Mouse (Mus musculus): ENCODE results near the gene Abcf2.

Abcf2 gene

DNA sequence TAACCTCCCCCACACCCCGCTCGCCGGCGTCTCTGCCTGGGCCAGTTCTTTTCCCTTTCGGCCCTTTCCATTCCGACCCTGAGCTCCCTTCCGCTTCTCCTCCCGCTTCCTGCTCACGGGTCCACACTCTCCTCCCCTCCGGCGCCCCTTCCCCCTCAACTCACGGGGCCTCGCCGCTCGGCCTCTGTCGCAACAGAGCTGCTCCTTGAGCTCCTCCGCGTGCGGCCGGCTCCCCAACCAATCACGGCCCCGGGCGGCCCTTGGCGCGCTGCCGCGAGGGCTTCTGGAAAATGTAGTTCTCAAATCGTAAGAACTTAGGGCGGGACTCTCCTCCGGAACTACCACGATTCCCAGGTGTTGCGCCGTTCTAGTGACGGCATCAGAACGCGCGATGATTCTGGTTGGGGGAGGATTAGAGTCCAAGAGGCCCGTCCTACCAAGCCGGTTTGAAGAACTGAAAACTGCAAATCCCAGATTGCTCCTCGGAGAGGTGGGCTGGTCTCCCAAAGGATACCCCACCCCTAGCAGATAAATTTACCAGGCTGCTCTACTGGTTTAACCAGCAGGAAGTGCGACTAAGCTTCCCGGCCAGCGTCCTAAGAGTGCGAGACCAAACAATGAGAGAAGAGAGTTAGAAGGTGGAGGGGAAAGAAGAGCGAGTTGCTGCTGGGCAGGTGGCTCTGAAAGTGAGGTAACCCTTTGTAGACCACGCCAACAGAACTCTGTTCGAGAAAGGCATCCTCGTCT lies at the start of gene Abcf2:
Abcf2 (minus strand) TSS at position 285 of the 747 bp plus-strand sequence.
- peak; percentile 99 for DNase-seq

DNA sequence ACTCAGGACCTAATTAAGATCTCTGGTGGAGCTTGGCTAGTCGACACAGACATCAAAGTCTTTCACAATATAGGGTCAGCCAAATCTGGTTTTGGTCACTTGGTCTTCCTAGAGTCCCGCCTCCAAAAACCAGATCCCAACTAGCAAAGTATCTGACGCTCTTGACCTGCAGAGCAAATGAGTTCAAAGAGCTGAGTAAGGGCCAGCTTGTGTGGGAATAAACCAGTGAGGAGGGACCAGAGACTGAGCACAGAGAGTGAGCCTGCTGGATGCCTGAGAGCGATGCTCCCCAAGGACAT lies 47.5 kb upstream of the Abcf2 start:
- no peak for DNase-seq

DNA sequence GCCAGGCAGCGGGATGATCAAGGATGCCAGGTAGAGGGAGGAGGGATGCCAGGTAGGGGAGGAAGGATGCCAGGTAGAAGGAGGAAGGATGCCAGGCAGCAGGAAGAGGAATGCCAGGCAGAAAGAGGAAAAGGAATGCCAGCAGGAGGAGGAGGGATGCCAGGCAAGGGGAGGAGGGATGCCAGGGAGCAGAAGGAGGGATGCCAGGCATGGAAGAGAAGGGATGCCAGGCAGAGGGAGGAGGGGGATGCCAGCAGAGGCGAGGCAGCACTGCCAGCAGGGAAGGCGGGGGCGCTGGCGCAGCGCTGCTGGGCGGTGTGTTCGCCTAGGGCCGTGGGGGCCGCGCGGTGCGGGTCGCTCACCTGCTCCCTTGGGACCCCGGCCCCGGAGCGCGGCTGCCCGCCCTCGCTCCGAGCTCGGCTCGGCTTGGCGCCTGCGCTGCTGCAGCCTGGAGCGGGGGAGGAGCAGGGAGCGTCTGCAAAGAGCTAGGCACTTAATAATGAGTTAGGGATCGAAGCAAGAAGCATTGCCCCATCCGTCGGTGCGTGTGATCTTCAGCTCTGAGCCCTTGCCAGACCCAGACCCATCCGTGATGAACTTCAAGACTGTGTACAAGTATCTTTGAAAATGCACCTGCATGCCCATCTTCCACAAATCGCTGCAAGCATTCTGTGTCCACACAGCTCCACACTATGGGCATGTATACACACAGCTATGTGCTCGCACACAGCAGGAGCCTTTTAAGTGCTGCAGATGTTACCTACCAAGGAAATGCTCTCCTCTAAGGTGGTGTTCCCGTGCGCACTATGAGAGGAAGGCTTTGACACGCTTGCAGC lies 46.9 kb upstream of the Abcf2 start, which contains the start of gene Smarcd3:
Smarcd3 (minus strand) TSS at position 426 of the 836 bp plus-strand sequence.
- DNase-seq = peak; percentile 96

DNA sequence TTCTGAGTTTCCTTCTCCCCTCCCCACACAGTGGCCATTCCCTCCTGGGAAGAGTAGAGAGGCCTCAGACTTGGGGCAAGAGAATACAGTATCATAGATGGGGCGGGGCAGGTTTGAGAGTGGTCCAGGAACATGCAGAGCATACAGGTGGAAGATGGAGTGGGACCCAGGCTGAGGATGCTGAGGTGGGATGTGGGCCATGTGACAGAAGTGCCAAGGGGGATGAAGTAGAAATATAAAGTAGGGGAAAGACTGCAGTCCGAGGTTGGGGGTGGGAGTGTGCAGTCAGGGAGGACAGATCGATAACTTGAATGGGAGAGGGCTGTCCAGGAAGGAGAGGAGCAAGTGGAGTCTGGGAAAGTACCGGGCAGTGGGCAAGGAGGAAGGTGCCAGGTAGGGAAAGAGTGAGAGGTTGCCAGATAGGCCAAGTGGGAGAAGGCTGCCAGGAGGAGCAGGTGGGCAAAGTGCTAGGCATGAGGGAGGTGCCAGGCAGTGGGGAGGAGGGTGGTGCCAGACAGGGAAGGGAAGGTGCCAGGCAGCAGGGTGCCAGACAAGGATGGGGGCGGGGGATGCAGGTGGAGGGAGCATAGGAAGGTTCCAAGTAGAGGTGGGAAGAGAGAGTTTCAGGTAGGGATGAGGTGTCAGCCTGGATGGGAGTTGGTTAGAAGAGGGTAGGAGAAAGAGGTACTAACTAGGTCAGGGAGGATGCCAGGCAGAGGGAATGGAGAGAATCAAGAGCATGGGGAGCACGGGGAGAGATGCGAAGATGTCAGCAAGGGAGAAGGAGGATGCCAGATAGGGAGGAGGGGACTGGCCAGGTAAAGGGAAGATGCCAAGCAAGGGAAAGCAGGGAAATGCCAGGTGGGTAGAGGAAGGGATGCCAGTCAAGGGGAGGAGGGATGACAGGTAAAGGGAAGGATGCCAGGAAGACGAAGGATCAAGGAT lies 46.0 kb upstream of the Abcf2 start:
- peak; percentile 91 for DNase-seq

DNA sequence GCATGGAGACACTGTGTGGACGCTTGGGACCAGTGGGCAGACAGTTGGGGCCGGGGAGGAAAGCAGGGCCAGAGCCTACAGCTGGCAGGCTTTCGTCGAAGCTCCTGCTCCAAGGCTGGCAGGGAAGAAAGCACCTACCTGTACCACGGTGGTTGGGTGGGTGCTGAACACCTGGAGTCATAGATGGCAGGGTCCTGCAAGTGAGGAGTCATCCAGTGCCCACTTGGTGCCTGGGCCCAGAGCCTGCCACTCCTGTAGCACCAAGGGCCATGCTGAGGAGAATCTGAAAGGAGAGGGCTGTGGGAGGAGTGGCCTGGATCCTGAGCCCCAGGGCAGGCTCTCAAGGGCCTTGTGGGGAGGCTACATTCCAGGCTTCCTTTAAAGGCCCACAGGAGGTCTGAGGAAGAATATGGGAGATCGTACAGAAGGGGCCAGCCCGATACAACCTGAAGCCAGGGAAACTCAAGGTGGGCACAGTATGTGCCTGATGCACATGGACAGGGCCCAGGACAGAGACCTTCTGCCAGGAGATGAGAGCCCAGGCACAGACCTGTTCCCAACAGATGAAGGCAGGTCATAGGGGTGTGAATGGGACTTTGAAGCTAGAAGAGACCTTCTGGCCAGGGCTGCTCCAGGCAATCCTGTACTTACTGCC lies 45.2 kb upstream of the Abcf2 start:
- DNase-seq = no peak

DNA sequence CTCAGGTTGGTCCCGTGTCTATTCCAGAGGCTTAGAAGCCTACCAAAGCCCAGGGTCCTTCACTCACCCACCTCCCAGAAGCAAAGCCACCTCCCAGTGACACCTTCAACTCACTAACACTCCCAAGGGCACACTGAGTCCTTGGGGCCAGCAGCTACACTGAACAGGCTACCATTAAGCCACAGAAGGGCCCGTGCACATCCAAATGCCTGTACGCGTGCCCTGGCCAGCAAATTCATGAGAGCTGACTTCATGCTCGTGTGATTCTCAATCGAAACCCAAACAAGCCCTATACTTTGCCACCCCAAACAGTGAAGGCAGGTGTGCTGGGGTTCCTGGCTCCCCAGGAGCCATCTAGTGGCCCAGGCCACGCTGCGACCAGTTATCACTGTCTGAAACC lies 43.4 kb upstream of the Abcf2 start:
- no peak for DNase-seq

DNA sequence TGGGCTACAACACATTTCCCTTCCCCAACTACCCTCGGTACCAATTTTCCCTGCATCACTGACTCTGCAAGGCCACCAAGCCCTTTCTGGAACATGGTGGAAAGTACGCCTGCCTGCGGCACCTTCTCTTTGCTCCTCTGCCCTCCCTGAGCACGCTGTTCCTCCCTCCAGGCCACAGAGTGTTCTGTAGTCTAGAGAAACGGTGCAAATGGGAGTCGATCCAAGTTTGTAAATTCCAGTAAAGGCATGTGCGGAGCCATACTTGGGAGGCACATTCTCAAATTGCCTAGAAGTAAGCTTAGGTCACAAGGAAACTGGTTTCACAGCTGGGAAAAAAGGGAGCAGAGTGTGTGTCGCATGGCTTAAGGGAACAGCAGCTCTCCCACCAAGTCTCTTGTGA lies 42.8 kb upstream of the Abcf2 start:
- DNase-seq = no peak

DNA sequence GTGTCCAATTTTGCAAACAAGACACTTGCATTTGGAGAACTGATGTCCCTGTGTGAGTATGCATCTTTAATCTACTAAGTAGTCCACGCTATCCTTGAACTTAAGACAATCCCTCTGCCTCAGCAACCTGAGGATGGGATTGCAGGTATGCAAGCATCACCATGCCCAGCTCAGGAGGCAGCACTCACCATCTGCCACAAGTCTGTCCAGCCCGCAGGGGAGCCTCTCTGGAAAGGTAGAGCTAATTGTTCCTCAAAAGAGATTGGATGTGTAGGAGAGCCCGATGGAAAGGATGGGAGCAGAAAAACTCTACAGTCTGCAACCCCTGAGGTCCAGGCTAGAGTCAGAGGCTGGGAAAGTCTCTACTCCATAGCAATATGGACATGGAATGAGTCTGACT lies 41.7 kb upstream of the Abcf2 start:
- DNase-seq = no peak

DNA sequence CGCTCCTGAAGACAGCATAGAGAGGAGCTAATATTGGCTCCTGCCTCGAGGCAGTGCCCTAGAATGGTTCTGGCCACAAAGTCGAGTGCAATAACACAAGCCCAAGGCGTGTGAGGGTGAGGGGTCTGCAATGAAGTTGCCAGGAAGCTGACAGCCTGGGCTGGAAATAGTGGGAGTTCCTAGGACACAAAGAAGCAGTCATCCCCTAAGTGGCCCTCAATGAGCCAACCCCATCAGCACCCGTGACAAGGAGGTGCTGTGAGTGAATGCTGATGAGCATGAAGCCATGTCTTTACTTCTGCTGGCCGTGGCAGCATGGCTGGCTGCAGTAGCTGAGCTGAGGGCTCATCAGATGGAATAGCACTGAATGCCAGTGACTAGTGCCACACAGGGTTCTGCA lies 37.8 kb upstream of the Abcf2 start:
- no peak for DNase-seq

DNA sequence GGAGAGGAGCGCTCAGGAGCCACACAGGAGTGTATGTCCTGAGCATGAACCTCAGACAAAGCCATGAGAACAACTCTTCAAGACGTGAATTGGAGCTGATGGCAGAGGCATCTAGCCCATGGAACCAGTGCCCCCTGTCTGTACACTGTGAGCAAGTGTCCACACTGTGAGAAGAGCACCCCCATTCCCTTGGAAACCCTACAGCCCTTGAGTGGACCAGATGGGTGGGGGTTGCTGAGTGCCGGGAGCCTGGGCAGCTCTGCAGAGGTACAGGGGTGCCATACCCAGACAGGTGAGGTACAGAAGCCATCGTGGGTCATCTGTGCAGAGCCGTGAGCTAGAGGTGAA lies 35.0 kb upstream of the Abcf2 start:
- DNase-seq = no peak

DNA sequence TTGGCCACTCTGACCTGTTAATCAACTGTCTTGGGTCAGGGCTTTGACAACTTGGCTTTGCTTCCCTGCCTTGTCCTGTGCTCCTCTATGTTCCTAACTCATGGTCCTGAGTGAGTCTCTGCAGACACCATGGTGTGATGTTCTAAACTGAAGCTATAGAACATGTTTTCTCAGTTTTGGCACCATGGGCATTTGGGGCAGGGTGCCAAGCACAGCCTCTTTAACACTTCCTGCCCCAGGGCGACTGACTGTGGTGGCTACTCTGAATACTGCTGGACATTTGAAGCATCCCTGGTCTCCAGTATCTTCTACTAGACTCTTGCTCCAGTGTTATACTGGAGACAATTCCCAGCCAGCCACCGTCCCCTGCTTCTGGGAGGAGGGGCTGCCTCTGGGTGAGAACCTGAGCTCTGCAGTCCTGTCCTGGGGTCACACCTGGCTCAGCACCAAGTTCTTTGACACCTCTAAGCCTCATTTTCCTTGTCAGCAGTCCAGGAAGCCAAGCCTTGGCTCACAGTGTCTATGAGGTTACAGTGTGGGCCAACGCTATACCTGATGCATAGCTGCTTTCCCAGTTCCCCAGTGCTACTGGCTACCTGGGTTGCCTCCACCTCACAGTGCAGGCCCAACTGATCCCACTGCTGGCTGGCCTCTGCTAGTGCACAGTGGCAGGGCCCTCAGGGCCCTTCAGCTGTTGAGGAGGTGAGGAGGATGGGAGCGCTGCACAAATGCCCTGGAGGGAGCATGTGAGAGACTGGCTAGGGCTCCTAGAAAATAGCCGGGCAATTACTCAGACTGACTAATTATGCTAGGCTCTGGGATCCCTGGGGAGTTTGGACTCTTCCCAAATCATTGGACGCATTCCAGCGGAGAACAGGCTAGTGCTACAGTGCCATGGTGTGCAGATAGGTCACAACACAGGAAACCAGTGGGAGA lies 34.4 kb upstream of the Abcf2 start:
- peak; percentile 74 for DNase-seq

DNA sequence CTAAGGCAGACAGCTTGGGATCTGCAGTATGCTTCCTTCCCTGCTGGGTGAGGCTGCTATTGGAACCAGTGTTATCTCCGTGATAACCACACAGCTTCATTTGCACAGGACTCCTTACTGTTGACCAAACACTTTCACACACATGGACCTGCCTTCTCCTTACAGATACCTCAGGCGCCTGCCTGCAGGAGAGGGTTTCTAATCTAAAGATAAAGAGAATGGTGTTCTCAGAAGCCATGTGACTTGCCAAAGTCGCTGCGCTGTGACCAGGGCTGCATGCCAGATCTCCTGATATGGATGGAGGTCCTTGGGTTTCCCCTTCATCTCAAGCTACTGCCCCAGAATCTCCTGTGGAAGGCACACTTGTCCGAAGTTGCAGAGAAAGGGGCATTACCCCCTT lies 32.1 kb upstream of the Abcf2 start:
- no peak for DNase-seq

DNA sequence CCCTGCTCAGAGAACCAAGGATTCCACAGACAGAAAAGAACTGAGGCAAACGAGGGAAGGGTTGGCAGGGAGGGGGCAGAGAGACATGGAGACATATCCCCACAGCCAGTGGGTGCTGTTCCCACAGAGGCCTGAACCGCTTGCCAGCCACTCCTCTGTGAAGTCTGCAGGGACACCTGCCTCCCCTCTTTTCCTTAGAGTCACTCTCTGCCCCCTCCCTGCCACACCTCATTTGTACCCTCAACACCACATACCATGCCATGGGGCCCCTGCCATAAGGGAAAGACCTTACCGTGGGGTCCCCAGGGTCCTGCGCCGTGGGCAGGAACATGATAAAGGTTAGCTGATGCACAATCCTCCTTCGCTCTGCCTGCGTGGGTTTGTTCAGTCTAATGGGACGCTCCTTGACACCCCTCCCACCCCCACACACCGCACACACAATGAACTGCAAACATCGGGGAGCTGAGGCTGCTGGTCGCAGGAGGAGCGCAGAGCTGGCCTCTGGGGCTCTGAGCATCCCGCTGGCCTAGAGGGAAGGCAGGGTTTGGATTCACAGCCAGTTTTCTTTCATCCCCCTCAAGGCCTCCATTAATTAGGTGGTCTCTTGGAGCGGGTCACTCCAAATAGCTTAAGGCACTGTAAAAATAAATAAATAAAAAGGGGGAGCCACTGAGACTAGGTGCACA lies 28.9 kb upstream of the Abcf2 start:
- no peak for DNase-seq

DNA sequence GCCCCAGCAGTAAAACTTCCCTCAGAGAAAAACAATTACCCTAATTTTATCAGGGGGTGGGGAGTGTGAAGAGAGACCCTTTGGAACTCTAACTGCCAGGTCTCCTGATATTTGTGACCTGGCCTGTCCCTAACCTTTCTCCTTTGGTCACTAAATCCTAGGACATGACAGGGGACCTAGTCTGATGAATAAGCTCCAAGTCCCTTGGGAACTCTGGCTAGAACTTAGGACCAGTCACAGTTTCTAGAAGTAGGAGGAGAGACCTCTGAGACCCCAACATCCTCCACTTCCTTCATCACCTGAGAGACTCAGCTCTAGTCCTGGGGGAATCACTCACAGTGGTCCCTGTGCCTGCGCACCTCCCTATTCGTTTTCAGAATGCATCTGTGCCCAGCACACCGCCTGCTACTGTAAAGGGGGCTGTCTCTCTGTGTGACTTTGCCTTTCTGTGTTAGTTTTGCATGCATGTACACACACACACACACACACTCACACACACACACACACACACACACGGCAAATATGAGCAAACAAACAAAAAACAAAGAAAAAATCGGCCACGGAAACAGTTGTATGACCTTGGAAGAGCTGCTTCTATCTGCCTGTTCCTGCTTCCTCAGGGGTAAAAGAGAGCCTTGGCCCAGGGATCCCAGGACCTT lies 28.2 kb upstream of the Abcf2 start:
- no peak for DNase-seq

DNA sequence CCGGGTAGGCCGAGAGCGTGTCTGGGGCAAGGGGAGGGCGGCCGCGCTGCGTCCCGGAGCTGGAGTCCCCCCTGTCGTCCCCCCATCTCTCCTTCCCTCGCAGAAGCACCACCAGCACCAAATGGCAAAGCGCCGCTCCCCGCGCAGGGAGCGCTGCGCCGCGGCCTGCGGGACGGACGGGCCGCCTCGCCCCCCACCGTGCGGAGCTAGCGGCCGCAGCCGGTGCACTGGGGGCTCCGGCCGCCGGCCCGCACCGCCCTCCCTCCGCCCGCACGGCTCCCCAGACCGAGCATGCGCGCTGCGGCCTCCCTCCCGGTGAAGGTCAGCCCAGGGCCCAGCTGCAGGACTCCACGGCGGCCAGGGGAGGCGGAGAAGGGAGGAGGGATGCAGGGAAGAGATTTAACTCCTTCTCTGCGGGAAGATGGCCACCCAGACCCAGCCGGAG lies 27.4 kb upstream of the Abcf2 start:
- peak; percentile 77 for DNase-seq

DNA sequence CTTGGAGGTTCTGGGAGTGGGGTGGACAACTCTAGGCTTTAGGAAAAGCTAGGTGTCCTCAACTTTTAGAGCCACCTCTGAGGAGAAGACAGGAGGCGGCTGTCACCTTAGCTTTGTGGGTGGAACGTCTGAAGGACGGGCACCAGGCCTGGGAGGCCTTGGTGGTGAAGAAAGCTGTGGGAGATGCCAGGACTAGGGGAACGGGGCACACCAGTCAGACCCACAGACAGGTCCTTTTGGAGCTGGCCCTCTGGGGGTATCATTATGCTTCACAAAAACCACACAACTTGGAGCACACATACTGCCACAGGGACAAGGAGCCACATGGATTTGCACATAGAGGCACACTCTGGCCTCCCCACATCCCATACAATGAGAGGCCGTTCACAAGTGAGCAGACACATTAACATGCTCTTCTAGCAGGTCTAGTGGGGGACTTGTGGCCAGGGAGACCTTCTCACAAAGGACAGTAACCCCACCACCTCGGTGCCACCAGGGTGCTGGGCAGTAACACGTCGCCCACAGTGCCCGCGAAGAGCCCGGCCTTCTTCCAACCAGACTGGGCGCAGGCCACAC lies 26.9 kb upstream of the Abcf2 start:
- DNase-seq = no peak

DNA sequence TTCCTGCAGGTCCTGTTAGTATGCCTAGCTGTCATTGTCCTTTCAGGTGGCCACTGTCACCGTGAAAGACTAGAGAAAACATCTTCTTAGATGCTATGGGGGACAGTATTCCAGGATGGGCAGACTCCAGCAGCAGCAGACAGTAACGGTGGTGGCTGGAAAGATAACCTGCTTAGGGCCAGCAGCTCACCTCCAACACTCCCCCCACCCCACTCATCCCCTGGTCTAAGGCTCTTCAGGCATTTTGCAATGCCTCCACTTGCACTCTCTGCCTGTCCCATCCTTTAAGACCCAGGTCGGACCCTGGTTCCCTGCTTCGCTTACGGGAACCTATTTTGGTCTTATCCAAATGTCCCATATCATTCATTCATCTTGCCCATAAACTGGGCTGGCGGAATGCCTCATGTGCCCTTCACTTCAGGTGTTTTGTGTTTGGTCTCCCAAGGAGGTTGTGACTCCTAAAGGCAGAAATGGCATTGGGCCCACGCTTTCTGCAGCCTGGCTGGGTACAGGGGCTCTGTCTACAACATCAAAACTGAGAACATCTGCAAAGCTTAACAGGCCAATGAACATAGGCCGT lies 26.3 kb upstream of the Abcf2 start:
- no peak for DNase-seq

DNA sequence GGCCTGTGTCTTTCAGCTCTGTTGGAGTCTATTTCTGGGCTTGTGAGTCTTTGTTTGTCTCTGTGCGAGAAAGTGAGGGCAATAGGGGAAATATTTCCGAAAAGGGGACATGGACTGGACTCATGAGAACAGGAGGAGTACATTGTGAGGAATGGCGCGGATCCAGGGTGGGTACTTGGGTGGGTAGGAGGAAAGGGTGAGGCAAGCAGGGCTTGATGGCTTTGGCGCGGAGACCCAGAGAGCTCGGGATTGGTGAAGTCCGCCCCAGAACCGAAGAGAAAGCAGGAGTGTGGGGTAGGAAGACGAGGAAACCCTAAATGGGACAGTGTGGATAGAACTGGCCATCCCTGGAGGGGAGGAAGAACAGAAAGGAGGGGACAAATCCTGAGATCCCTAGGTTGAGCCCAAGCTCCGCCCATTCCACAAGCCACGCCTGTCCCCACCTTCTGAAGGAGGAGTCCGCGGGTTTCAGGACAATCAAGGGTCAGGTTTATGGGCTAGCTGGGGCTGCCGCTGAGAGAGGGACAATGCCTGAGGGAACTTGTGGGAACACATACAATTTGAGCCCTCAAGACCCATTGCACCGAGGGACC lies 25.6 kb upstream of the Abcf2 start:
- peak; percentile 66 for DNase-seq
